Mouse (Mus musculus) kidney, adult 2 months (tissue): Measurements from ENCODE around the gene Gatad2a. TPM values are rescaled to one million over a fixed set of nuclear protein-coding genes. Genes with fewer than 3 reads are reported as not detected.
"Not testable (repeated sequence)": the region's sequence is repeated elsewhere in the genome, so short reads cannot be mapped to it uniquely, and the experiment has no call there.

Experiments used
- DNase-seq: peaks from one replicate; pipeline ENCODE4 v3.0.0; 2021
- H3K27ac ChIP-seq: fragments of 200-500 bp; 2 replicates; pipeline ENCODE4 v1.5.1; 2012; ENCODE audit warnings: low read depth, low read length, control low read depth, inconsistent platforms; ENCODE audit not compliant: insufficient read depth
- H3K27me3 ChIP-seq: fragments of 200-500 bp; replicated peaks from 2 replicates; pipeline ENCODE4 v1.6.1; 2012; ENCODE audit warnings: mild to moderate bottlenecking, moderate library complexity, low read length, inconsistent platforms; ENCODE audit not compliant: control insufficient read depth, insufficient read depth
- H3K36me3 ChIP-seq: fragments of 200-500 bp; 2 replicates; pipeline ENCODE4 v1.6.1; 2012; ENCODE audit warnings: mild to moderate bottlenecking, moderate library complexity, low read length, inconsistent platforms; ENCODE audit not compliant: control insufficient read depth, insufficient read depth
- H3K4me1 ChIP-seq: fragments of 200-500 bp; 2 replicates; pipeline ENCODE4 v1.6.1; 2011; ENCODE audit warnings: low read length; ENCODE audit not compliant: control insufficient read depth, insufficient read depth
- H3K4me3 ChIP-seq: fragments of 200-500 bp; 2 replicates; pipeline ENCODE4 v1.5.1; 2011; ENCODE audit warnings: mild to moderate bottlenecking, low read depth, low read length, control low read depth; ENCODE audit not compliant: insufficient read depth
- CTCF ChIP-seq: fragments of 200-500 bp; conservative IDR thresholded peaks from 2 replicates; pipeline ENCODE4 v1.5.1; 2011; ENCODE audit warnings: low read depth, mild to moderate bottlenecking, control low read depth, low read length, moderate library complexity, mixed read lengths; ENCODE audit not compliant: insufficient read depth, insufficient read length
- POLR2A ChIP-seq: fragments of 200-500 bp; IDR thresholded peaks from one replicate; pipeline ENCODE4 v1.6.1; 2011; ENCODE audit warnings: low read depth, low read length, control low read depth
- WGBS: fragments of 180-500 bp; shearing (Covaris S2); methylation state at CpG from one replicate; pipeline ENCODE4 v1.1.7; 2018; 5-methylcytosine and 5-hydroxymethylcytosine counted together
- polyA plus RNA-seq: library from polyadenylated mRNA; depleted of rRNA; stranded (reverse); fragments of >200 nt; gene quantifications from 2 replicates; pipeline ENCODE4 v1.2.3, GENCODE M21; 2012

Gatad2a gene
- polyA plus RNA-seq, 1 experiment = 60.9 TPM

DNA sequence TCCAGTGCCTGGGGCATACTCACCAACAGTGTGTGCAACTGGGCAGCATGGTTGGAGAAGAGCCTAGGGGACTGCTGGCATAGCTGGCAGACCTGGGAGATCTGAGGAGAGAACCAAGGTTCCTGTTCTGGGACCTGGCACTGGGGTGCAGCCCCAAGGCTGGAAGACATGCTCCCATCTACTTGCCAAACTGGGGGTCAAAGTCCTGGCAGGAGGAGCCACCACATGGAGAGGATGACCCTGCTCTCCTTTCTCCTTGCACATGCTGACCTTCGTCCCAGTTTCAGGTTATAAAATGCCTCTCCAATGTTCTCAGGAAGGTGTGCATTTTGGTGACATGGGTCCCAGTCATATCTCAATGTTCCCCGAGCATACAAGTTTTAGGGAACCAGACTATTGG is 30.0 kb upstream of the Gatad2a start:
- WGBS = 62% methylated on average over 2 of the region's 2 CpGs
- no peak for TF ChIP-seq CTCF
- no peak for TF ChIP-seq POLR2A
- no peaks in the 10 kb centered on the region for H3K27me3 ChIP-seq
- H3K4me3 ChIP-seq = no peak overlapping the region
- peak; percentile 89 for DNase-seq
- no peaks in the 10 kb centered on the region; the same call in 1 of the 2 replicates for H3K36me3 ChIP-seq
- peak overlapping the region; percentile 36 for H3K27ac ChIP-seq
- H3K4me1 ChIP-seq = peaks cover 4% of the 10 kb centered on the region; the same call in 1 of the 2 replicates

DNA sequence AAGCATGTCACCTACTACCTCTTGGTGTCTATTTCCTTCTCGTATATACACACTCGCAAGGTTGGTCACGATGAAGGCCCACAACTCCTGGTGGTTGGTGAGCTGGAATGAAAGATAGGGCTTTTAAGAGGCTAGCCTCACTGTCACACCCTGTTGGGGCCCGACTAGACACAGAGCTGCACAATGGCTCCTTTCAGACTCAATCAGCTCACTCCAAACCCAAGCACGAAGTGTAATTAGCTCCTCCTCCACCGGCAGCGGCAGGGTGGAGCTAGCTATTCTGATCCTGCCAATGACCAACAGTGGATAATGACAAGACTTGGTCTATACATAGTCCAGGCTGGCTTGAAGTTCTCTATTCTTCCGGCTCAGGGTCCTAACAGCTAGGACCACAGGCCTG is 27.4 kb upstream of the Gatad2a start:
- Histone ChIP-seq H3K27me3 (no peaks in the 10 kb centered on the region), H3K4me1 (peaks cover 4% of the 10 kb centered on the region; the same call in 1 of the 2 replicates), H3K27ac (no peak overlapping the region), H3K4me3 (no peak overlapping the region), H3K36me3 (no peaks in the 10 kb centered on the region; the same call in 1 of the 2 replicates)
- 86% methylated on average over 8 of the region's 8 CpGs for WGBS
- TF ChIP-seq CTCF (no peak), POLR2A (no peak)
- DNase-seq = no peak

DNA sequence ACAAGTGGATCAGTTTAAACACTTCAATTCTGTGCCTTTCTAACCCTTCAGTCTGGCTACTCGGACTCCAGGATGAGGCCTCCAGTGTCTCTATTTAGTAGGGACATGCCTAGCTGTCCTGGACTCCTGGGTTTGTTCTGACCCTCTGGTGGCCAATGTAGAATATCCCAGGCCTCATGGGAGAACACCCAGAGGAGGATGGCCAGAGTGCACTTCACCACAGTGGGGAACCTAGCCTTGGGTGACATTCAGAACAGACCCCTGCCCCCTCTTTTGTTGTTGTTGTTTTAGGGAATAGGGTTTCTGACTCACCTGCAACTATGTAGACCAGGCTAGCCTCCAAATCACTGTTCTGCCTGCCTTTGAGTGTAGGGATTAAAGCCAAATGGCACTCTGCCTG is 18.8 kb upstream of the Gatad2a start:
- no peak for DNase-seq
- no peak for TF ChIP-seq POLR2A
- TF ChIP-seq CTCF = no peak
- H3K27ac ChIP-seq = no peak overlapping the region
- H3K36me3 ChIP-seq = no peaks in the 10 kb centered on the region
- WGBS = 81% methylated on average over 1 of the region's 1 CpGs
- H3K4me3 ChIP-seq = no peak overlapping the region
- no peaks in the 10 kb centered on the region for H3K27me3 ChIP-seq
- H3K4me1 ChIP-seq = no peaks in the 10 kb centered on the region

DNA sequence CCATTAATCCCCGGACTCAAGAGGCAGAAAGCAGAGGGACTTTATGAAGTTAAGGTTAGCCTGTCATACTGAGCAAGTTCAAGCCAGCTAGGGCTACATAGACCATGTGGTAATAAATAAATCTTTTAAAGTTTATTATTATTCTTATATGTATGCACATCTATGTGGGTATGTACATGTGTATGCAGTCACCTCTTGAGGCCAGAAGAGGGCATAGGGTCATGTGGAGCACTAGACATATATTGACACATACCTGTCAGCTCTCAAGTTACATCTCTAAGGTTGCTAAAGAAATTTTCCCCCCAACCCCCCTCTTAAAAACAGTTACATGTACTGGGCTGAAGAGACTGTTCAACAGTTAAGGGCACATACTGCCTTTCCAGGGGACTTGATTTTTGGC is 16.6 kb upstream of the Gatad2a start:
- no peak for DNase-seq
- H3K36me3 ChIP-seq = no peaks in the 10 kb centered on the region
- WGBS = 80% methylated on average over 1 of the region's 1 CpGs
- TF ChIP-seq CTCF = no peak
- no peak for TF ChIP-seq POLR2A
- no peak overlapping the region for H3K4me3 ChIP-seq
- H3K27ac ChIP-seq = no peak overlapping the region
- H3K27me3 ChIP-seq = no peaks in the 10 kb centered on the region
- H3K4me1 ChIP-seq = no peaks in the 10 kb centered on the region

DNA sequence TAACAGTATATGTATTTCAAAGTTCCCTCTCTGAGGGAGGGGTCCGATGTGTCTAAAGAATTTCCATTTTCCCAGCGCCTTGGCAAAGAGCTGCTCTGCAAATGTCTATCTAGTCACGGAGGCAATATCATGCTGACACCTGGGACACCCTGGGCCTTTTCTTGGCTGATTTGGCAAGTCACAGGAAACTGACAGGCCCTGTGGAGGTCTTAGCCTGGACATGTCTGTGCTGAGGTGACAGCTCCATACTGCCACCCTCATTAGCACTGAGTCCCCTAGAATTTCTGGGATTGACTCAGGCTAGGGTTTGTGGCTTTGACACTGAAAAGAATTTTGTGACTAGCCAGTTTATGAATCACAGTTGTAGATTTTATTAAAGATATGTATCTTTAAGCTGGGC is 16.2 kb upstream of the Gatad2a start:
- H3K36me3 ChIP-seq = no peaks in the 10 kb centered on the region
- H3K4me3 ChIP-seq = no peak overlapping the region
- TF ChIP-seq CTCF = no peak
- TF ChIP-seq POLR2A = no peak
- no peaks in the 10 kb centered on the region for H3K27me3 ChIP-seq
- DNase-seq = no peak
- WGBS = 77% methylated on average over 3 of the region's 3 CpGs
- no peak overlapping the region for H3K27ac ChIP-seq
- no peaks in the 10 kb centered on the region for H3K4me1 ChIP-seq

DNA sequence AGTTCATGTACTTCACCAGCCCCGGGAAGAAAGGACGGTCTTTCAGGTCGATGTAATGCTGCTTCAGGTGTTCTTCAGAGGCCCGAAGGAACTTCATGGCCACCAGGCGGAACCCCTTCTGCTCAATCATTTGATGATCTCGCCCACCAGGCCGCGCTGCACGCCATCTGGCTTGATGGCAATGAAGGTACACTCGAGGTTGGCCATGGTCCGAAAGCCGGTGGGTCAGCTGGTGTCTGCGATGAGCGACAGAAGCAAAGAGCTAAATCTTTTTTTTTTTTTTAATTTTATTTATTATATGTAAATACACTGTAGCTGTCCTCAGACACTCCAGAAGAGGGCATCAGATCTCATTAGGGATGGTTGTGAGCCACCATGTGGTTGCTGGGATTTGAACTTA is 14.6 kb upstream of the Gatad2a start:
- H3K4me1 ChIP-seq, H3K4me3 ChIP-seq, H3K27me3 ChIP-seq, H3K36me3 ChIP-seq, H3K27ac ChIP-seq, DNase-seq: not testable (repeated sequence)
- WGBS = 90% methylated on average over 14 of the region's 14 CpGs

DNA sequence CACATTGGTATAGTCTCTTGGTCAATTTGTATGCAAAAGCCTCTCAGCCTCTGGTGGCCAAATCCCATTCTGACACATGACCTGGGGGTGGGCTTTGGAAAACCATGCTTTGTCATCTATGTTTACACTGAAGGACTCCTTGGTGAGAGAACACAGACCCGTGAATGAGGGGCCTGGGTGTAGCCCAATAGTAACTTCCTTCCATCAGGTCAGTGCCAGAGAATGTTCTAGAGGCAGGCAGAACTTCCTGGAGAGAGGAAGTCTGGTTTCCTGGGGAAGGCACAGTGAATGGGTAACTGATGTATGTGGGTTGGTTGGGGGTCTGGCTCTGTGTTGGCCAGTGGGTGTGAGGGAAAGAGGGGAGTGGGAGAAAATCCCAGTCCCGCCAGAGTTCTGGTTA is 9.0 kb upstream of the Gatad2a start:
- WGBS = 47% methylated on average over 2 of the region's 2 CpGs
- no peak overlapping the region for H3K4me3 ChIP-seq
- DNase-seq = peak; percentile 51
- no peaks in the 10 kb centered on the region for H3K27me3 ChIP-seq
- no peaks in the 10 kb centered on the region for H3K36me3 ChIP-seq
- no peak for TF ChIP-seq POLR2A
- TF ChIP-seq CTCF = no peak
- peaks cover 9% of the 10 kb centered on the region for H3K4me1 ChIP-seq
- no peak overlapping the region; the same call in 1 of the 2 replicates for H3K27ac ChIP-seq

DNA sequence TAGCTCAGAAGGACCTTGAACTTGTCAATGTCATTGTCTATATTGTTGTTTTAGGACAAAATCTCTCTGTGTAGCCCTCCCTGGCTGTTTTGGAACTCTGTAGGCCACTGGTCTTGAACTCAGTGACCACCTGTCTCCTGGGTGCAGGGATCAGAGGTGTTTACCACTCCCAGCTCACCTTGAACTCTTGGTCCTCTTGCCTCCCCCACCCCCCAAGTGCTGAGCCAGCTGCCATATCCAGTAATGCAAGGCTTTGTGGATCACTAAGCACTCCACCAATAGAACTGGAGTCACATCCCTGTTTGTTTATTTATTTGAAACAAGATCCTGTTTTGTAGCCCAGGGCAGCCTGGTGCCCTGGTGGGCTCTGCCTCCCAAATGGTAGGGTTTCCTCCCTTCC is 8.2 kb upstream of the Gatad2a start:
- peak; percentile 32 for DNase-seq
- TF ChIP-seq POLR2A (no peak), CTCF (no peak)

More for the DNA sequence above, 8.2 kb upstream of the Gatad2a start:
- no peak overlapping the region for H3K4me3 ChIP-seq
- 0 out of 2 replicates have a peak overlapping the region, but pooled peaks have one; percentile 52 for H3K27ac ChIP-seq
- H3K4me1 ChIP-seq = peaks cover 10% of the 10 kb centered on the region
- H3K27me3 ChIP-seq = no peaks in the 10 kb centered on the region
- no peaks in the 10 kb centered on the region for H3K36me3 ChIP-seq
